Mouse (Mus musculus): Measurements from ENCODE around the gene Gm10912. TPM values are rescaled to one million over a fixed set of nuclear protein-coding genes. Genes with fewer than 3 reads are reported as not detected.
"Not testable (repeated sequence)": the region's sequence is repeated elsewhere in the genome, so short reads cannot be mapped to it uniquely, and the experiment has no call there.

Gm10912 gene
- polyA plus RNA-seq, 1 experiment from 2014 or later, result not detected

- no peak for ATAC-seq (ENCODE audit: low read depth)
- 96% methylated on average over 2 of the region's 2 CpGs for WGBS
These were observed 33.6 kb downstream of the Gm10912 start for GRCm38 (mm10) chr2:104099231-104099585.

GRCm38 (mm10) chr2:104099946-104100345 is 34.3 kb downstream of the Gm10912 start:
- 69% methylated on average over 1 of the region's 1 CpGs for WGBS
- Histone ChIP-seq H3K27ac (ENCODE audit: low read depth, low read length) (no peak overlapping the region), H3K36me3 (ENCODE audit: control insufficient read depth, insufficient read depth, low read length) (no peaks in the 10 kb centered on the region), H3K4me3 (ENCODE audit: low read depth, low read length) (no peak overlapping the region), H3K9ac (replicated peaks; ENCODE audit: low read depth, low read length) (no peak overlapping the region), H3K4me2 (ENCODE audit: low read depth, low read length) (no peak overlapping the region), H3K4me1 (ENCODE audit: control insufficient read depth, insufficient read depth, low read length) (no peaks in the 10 kb centered on the region), H3K27me3 (ENCODE audit: control insufficient read depth, insufficient read depth, low read length) (no peaks in the 10 kb centered on the region), H3K9me3 (ENCODE audit: control insufficient read depth, low read length) (no peaks in the 10 kb centered on the region)
- ATAC-seq (ENCODE audit: low read depth), result no peak

More at GRCm38 (mm10) chr2:104099231-104099585, 33.6 kb downstream of the Gm10912 start:
- H3K36me3 ChIP-seq (ENCODE audit: control insufficient read depth, insufficient read depth, low read length), result no peaks in the 10 kb centered on the region
- no peak overlapping the region for H3K4me3 ChIP-seq (ENCODE audit: low read depth, low read length)
- H3K9ac ChIP-seq (replicated peaks; ENCODE audit: low read depth, low read length), result no peak overlapping the region
- no peaks in the 10 kb centered on the region for H3K27me3 ChIP-seq (ENCODE audit: control insufficient read depth, insufficient read depth, low read length)
- no peak overlapping the region for H3K27ac ChIP-seq (ENCODE audit: low read depth, low read length)
- H3K4me2 ChIP-seq (ENCODE audit: low read depth, low read length), result no peak overlapping the region
- no peaks in the 10 kb centered on the region for H3K4me1 ChIP-seq (ENCODE audit: control insufficient read depth, insufficient read depth, low read length)
- H3K9me3 ChIP-seq (ENCODE audit: control insufficient read depth, low read length), result no peaks in the 10 kb centered on the region

GRCm38 (mm10) chr2:104104800-104105199 is 39.2 kb downstream of the Gm10912 start:
- Histone ChIP-seq H3K4me3 (ENCODE audit: low read depth, low read length) (no peak overlapping the region), H3K27ac (ENCODE audit: low read depth, low read length) (no peak overlapping the region), H3K4me1 (ENCODE audit: control insufficient read depth, insufficient read depth, low read length) (no peaks in the 10 kb centered on the region), H3K4me2 (ENCODE audit: low read depth, low read length) (no peak overlapping the region), H3K9me3 (ENCODE audit: control insufficient read depth, low read length) (no peaks in the 10 kb centered on the region), H3K27me3 (ENCODE audit: control insufficient read depth, insufficient read depth, low read length) (no peaks in the 10 kb centered on the region), H3K36me3 (ENCODE audit: control insufficient read depth, insufficient read depth, low read length) (no peaks in the 10 kb centered on the region), H3K9ac (replicated peaks; ENCODE audit: low read depth, low read length) (no peak overlapping the region)
- WGBS, result 89% methylated on average over 6 of the region's 6 CpGs
- ATAC-seq (ENCODE audit: low read depth), result no peak

GRCm38 (mm10) chr2:104109021-104109420 is 43.4 kb downstream of the Gm10912 start:
- H3K36me3 ChIP-seq (ENCODE audit: control insufficient read depth, insufficient read depth, low read length), result not testable (repeated sequence)

GRCm38 (mm10) chr2:104109528-104109927 is 43.9 kb downstream of the Gm10912 start:
- no peaks in the 10 kb centered on the region for H3K36me3 ChIP-seq (ENCODE audit: control insufficient read depth, insufficient read depth, low read length)
- no peak for ATAC-seq (ENCODE audit: low read depth)
- 83% methylated on average over 2 of the region's 2 CpGs for WGBS
- H3K9ac ChIP-seq (replicated peaks; ENCODE audit: low read depth, low read length), result no peak overlapping the region
- H3K4me3 ChIP-seq (ENCODE audit: low read depth, low read length), result no peak overlapping the region
- H3K4me1 ChIP-seq (ENCODE audit: control insufficient read depth, insufficient read depth, low read length), result no peaks in the 10 kb centered on the region
- H3K27me3 ChIP-seq (ENCODE audit: control insufficient read depth, insufficient read depth, low read length), result no peaks in the 10 kb centered on the region
- no peak overlapping the region for H3K4me2 ChIP-seq (ENCODE audit: low read depth, low read length)
- no peaks in the 10 kb centered on the region for H3K9me3 ChIP-seq (ENCODE audit: control insufficient read depth, low read length)
- no peak overlapping the region for H3K27ac ChIP-seq (ENCODE audit: low read depth, low read length)

More at GRCm38 (mm10) chr2:104109021-104109420, 43.4 kb downstream of the Gm10912 start:
- not testable (repeated sequence) for H3K4me3 ChIP-seq (ENCODE audit: low read depth, low read length); H3K4me1 ChIP-seq (ENCODE audit: control insufficient read depth, insufficient read depth, low read length); H3K9ac ChIP-seq (replicated peaks; ENCODE audit: low read depth, low read length); H3K27me3 ChIP-seq (ENCODE audit: control insufficient read depth, insufficient read depth, low read length); ATAC-seq (ENCODE audit: low read depth); H3K9me3 ChIP-seq (ENCODE audit: control insufficient read depth, low read length); H3K4me2 ChIP-seq (ENCODE audit: low read depth, low read length); H3K27ac ChIP-seq (ENCODE audit: low read depth, low read length)
- 94% methylated on average over 2 of the region's 2 CpGs for WGBS

GRCm38 (mm10) chr2:104110031-104110430 is 44.4 kb downstream of the Gm10912 start:
- 92% methylated on average over 4 of the region's 4 CpGs for WGBS

GRCm38 (mm10) chr2:104111170-104111797 is 45.7 kb downstream of the Gm10912 start:
- not testable (repeated sequence) for H3K9me3 ChIP-seq (ENCODE audit: control insufficient read depth, low read length); H3K36me3 ChIP-seq (ENCODE audit: control insufficient read depth, insufficient read depth, low read length); H3K4me3 ChIP-seq (ENCODE audit: low read depth, low read length); H3K4me1 ChIP-seq (ENCODE audit: control insufficient read depth, insufficient read depth, low read length); H3K4me2 ChIP-seq (ENCODE audit: low read depth, low read length); H3K27ac ChIP-seq (ENCODE audit: low read depth, low read length); H3K27me3 ChIP-seq (ENCODE audit: control insufficient read depth, insufficient read depth, low read length); H3K9ac ChIP-seq (replicated peaks; ENCODE audit: low read depth, low read length); ATAC-seq (ENCODE audit: low read depth)
- no CpG with 5 or more reads among the region's 1 CpGs for WGBS

More at GRCm38 (mm10) chr2:104110031-104110430, 44.4 kb downstream of the Gm10912 start:
- Histone ChIP-seq H3K4me3 (ENCODE audit: low read depth, low read length) (no peak overlapping the region), H3K4me1 (ENCODE audit: control insufficient read depth, insufficient read depth, low read length) (no peaks in the 10 kb centered on the region), H3K4me2 (ENCODE audit: low read depth, low read length) (no peak overlapping the region), H3K9ac (replicated peaks; ENCODE audit: low read depth, low read length) (no peak overlapping the region), H3K27me3 (ENCODE audit: control insufficient read depth, insufficient read depth, low read length) (no peaks in the 10 kb centered on the region), H3K36me3 (ENCODE audit: control insufficient read depth, insufficient read depth, low read length) (no peaks in the 10 kb centered on the region), H3K27ac (ENCODE audit: low read depth, low read length) (no peak overlapping the region), H3K9me3 (ENCODE audit: control insufficient read depth, low read length) (no peaks in the 10 kb centered on the region)
- ATAC-seq (ENCODE audit: low read depth), result no peak

GRCm38 (mm10) chr2:104113563-104113962 is 47.9 kb downstream of the Gm10912 start:
- H3K9ac ChIP-seq (replicated peaks; ENCODE audit: low read depth, low read length); H3K4me2 ChIP-seq (ENCODE audit: low read depth, low read length); H3K27ac ChIP-seq (ENCODE audit: low read depth, low read length); H3K4me1 ChIP-seq (ENCODE audit: control insufficient read depth, insufficient read depth, low read length); H3K36me3 ChIP-seq (ENCODE audit: control insufficient read depth, insufficient read depth, low read length); H3K9me3 ChIP-seq (ENCODE audit: control insufficient read depth, low read length); ATAC-seq (ENCODE audit: low read depth); H3K27me3 ChIP-seq (ENCODE audit: control insufficient read depth, insufficient read depth, low read length); H3K4me3 ChIP-seq (ENCODE audit: low read depth, low read length): not testable (repeated sequence)

GRCm38 (mm10) chr2:104114898-104115297 is 49.3 kb downstream of the Gm10912 start:
- Histone ChIP-seq H3K4me2 (ENCODE audit: low read depth, low read length) (no peak overlapping the region), H3K27me3 (ENCODE audit: control insufficient read depth, insufficient read depth, low read length) (no peaks in the 10 kb centered on the region), H3K4me1 (ENCODE audit: control insufficient read depth, insufficient read depth, low read length) (no peaks in the 10 kb centered on the region), H3K4me3 (ENCODE audit: low read depth, low read length) (no peak overlapping the region), H3K36me3 (ENCODE audit: control insufficient read depth, insufficient read depth, low read length) (no peaks in the 10 kb centered on the region), H3K9ac (replicated peaks; ENCODE audit: low read depth, low read length) (no peak overlapping the region), H3K27ac (ENCODE audit: low read depth, low read length) (no peak overlapping the region), H3K9me3 (ENCODE audit: control insufficient read depth, low read length) (no peaks in the 10 kb centered on the region)
- 88% methylated on average over 3 of the region's 3 CpGs for WGBS
- ATAC-seq (ENCODE audit: low read depth), result no peak
